In the genomic region with DNA sequence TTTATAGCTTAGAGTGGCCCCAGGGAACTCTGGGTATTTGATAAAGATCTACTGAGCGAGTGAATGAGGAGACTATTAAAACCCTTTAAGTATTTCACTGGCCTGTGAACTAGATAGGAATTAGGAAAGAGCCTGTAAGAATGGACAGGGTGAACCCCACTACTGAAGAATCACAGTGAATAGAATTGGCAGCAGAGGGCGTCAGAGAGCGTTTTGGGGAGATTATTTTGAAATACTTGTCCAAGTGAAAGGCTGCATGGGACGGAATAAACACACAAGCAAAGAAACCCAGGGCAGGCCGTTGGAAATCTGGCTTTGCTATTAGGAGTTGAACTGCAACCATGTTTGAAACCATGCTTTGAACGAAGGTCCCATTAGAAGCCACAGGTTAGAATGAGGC, we compare ENCODE assay signal across 26 mouse cellular contexts.
A peak's percentile ranks its signal among the peaks of the same experiment; 100 is the strongest.
DNase-seq lines count a peak whose midpoint lies in the region; ATAC-seq and TF ChIP-seq lines count a peak whose summit lies in the region.
"Had no signal": no experiment of that assay in that cellular context is flagged by ENCODE, and none has a peak within 500 bp of the region (broad histone marks: within the 10 kb centered on the region; RNA-seq: fewer than 3 reads in every experiment).

No protein-coding gene starts in this region.

- H3K9me3 ChIP-seq in E14TG2a.4 (ENCODE audit: low read length) = no peaks in the 10 kb centered on the region
- no peaks in the 10 kb centered on the region for H3K9me3 ChIP-seq in hindbrain, embryonic 13.5 days
- H3K9me3 ChIP-seq: forebrain, embryonic 13.5 days; heart, embryonic 13.5 days; hindbrain, embryonic 15.5 days; limb, embryonic 13.5 days; midbrain, embryonic 12.5 days; neural tube, embryonic 13.5 days had no signal

- peak; percentile 73 for ATAC-seq in common myeloid progenitor, adult 5-6 weeks (replicated peaks; ENCODE audit: low read depth, poor library complexity, severe bottlenecking)
- no peak for ATAC-seq in hindbrain, embryonic 13.5 days (ENCODE audit: low FRiP score)
- ATAC-seq: forebrain, embryonic 13.5 days; inflammation-experienced regulatory T-cells, adult 6 months had no signal

- H3K4me3 ChIP-seq in left cerebral cortex, adult 2 months = no peak overlapping the region
- no peak overlapping the region for H3K4me3 ChIP-seq in E14TG2a.4 (replicated peaks; ENCODE audit: low read length)
- no peak overlapping the region for H3K4me3 ChIP-seq in hindbrain, embryonic 13.5 days
- H3K4me3 ChIP-seq: forebrain, embryonic 13.5 days; heart, embryonic 13.5 days; hindbrain, embryonic 15.5 days; limb, embryonic 13.5 days; megakaryocyte, embryonic 14.5 days; midbrain, embryonic 12.5 days; neural tube, embryonic 13.5 days had no signal

- no peaks in the 10 kb centered on the region for H3K27me3 ChIP-seq in E14TG2a.4 (ENCODE audit: insufficient read depth, low read length)
- no peaks in the 10 kb centered on the region for H3K27me3 ChIP-seq in hindbrain, embryonic 13.5 days
- H3K27me3 ChIP-seq: forebrain, embryonic 13.5 days; heart, embryonic 13.5 days; hindbrain, embryonic 15.5 days; limb, embryonic 13.5 days; megakaryocyte, embryonic 14.5 days; midbrain, embryonic 12.5 days; neural tube, embryonic 13.5 days had no signal

- intact Hi-C loops in left cerebral cortex, adult 2 months (cut with DNase I) = no loop called here
- intact Hi-C loops in left cerebral cortex, postnatal 10 days (cut with DNase I) = no loop called here

- 64% methylated on average over 6 of the region's 6 CpGs for WGBS in hindbrain, embryonic 13.5 days

- H3K9ac ChIP-seq in hindbrain, embryonic 13.5 days = no peak overlapping the region
- H3K9ac ChIP-seq: forebrain, embryonic 13.5 days; heart, embryonic 13.5 days; hindbrain, embryonic 15.5 days; limb, embryonic 13.5 days; midbrain, embryonic 12.5 days; neural tube, embryonic 13.5 days had no signal

- H3K4me2 ChIP-seq in hindbrain, embryonic 13.5 days = no peak overlapping the region
- H3K4me2 ChIP-seq: forebrain, embryonic 13.5 days; heart, embryonic 13.5 days; hindbrain, embryonic 15.5 days; limb, embryonic 13.5 days; liver, embryonic 11.5 days; midbrain, embryonic 12.5 days; neural tube, embryonic 13.5 days had no signal

- no peaks in the 10 kb centered on the region for H3K4me1 ChIP-seq in E14TG2a.4 (replicated peaks; ENCODE audit: low read depth, low read length)
- H3K4me1 ChIP-seq in hindbrain, embryonic 13.5 days (replicated peaks) = no peaks in the 10 kb centered on the region
- H3K4me1 ChIP-seq: forebrain, embryonic 13.5 days; heart, embryonic 13.5 days; hindbrain, embryonic 15.5 days; limb, embryonic 13.5 days; midbrain, embryonic 12.5 days; neural tube, embryonic 13.5 days had no signal

- no peaks in the 10 kb centered on the region for H3K36me3 ChIP-seq in E14TG2a.4 (ENCODE audit: insufficient read depth, low read length)
- no peaks in the 10 kb centered on the region for H3K36me3 ChIP-seq in hindbrain, embryonic 13.5 days
- H3K36me3 ChIP-seq: heart, embryonic 13.5 days; hindbrain, embryonic 15.5 days; limb, embryonic 13.5 days; midbrain, embryonic 12.5 days; neural tube, embryonic 13.5 days had no signal

- TF ChIP-seq CTCF in left cerebral cortex, adult 2 months (IDR thresholded peaks at IDR 0.05) = peak; percentile 13; the same call in 1 of the 2 replicates
- 0 out of 2 replicates have a peak, but pooled peaks have one; percentile 17 for TF ChIP-seq CTCF in E14TG2a.4 (conservative IDR thresholded peaks at IDR 0.05; ENCODE audit: low read length)

- no peak overlapping the region for H3K27ac ChIP-seq in left cerebral cortex, adult 2 months
- no peak overlapping the region for H3K27ac ChIP-seq in hindbrain, embryonic 13.5 days
- H3K27ac ChIP-seq: forebrain, embryonic 13.5 days; heart, embryonic 13.5 days; hindbrain, embryonic 15.5 days; limb, embryonic 13.5 days; midbrain, embryonic 12.5 days; neural tube, embryonic 13.5 days had no signal

- DNase-seq in adrenal gland, postnatal 25 days = peak; percentile 16
- DNase-seq in adrenal gland, adult 2 months = no peak
- DNase-seq in left cerebral cortex, adult 2 months (ENCODE audit: extremely low spot score in 1 of 2, low spot score in 2 of 2) = no peak
- DNase-seq in left cerebral cortex, postnatal 10 days (ENCODE audit: extremely low spot score in 1 of 2, low spot score in 2 of 2) = no peak
- DNase-seq: cerebellum, adult 8-10 months; cerebellum, postnatal 25 days; gastrocnemius, postnatal 25 days; heart, postnatal 10 days; kidney, adult 2 months; kidney, postnatal 10 days; layer of hippocampus, adult 9-11 months; lung, adult 2 months; lung, postnatal 14 days; right cerebral cortex, postnatal 4 days had no signal
